Mouse (Mus musculus): ENCODE results near the gene Spef1.

Spef1 gene

GRCm38 (mm10) chr2:131140533-131140905, 46.6 kb downstream of the Spef1 start:
- no peak for DNase-seq

GRCm38 (mm10) chr2:131139886-131140532, 47.1 kb downstream of the Spef1 start:
- DNase-seq = no peak

GRCm38 (mm10) chr2:131139287-131139686, 47.8 kb downstream of the Spef1 start:
- DNase-seq = no peak

GRCm38 (mm10) chr2:131138760-131139159, 48.3 kb downstream of the Spef1 start:
- DNase-seq = no peak

- DNase-seq = no peak
These were observed 48.8 kb downstream of the Spef1 start for GRCm38 (mm10) chr2:131138296-131138695.

- no peak for DNase-seq
These were observed 51.5 kb downstream of the Spef1 start for GRCm38 (mm10) chr2:131135521-131136139.

- DNase-seq = no peak
These were observed 52.2 kb downstream of the Spef1 start for GRCm38 (mm10) chr2:131134826-131135400.

GRCm38 (mm10) chr2:131134381-131134780, 52.7 kb downstream of the Spef1 start:
- no peak for DNase-seq

- no peak for DNase-seq
These were observed 54.0 kb downstream of the Spef1 start, which contains the start of gene Gm11037 for GRCm38 (mm10) chr2:131132930-131133547. TSS of gene Gm11037 (plus strand) at chr2:131133497.

GRCm38 (mm10) chr2:131132111-131132888, 54.8 kb downstream of the Spef1 start:
- DNase-seq = no peak

GRCm38 (mm10) chr2:131130849-131131248, 56.2 kb downstream of the Spef1 start:
- DNase-seq = no peak

- no peak for DNase-seq
These were observed 57.2 kb downstream of the Spef1 start for GRCm38 (mm10) chr2:131129836-131130235.

GRCm38 (mm10) chr2:131128636-131129157, 58.4 kb downstream of the Spef1 start:
- DNase-seq = no peak

GRCm38 (mm10) chr2:131128211-131128610, 58.9 kb downstream of the Spef1 start:
- DNase-seq = no peak

GRCm38 (mm10) chr2:131127161-131127730, 59.8 kb downstream of the Spef1 start, which contains the start of gene Hspa12b:
TSS of gene Hspa12b (plus strand) at chr2:131127280.
- no peak for DNase-seq

GRCm38 (mm10) chr2:131125964-131126815, 60.9 kb downstream of the Spef1 start:
- no peak for DNase-seq

- DNase-seq = no peak
These were observed 61.7 kb downstream of the Spef1 start for GRCm38 (mm10) chr2:131125157-131125963.

- DNase-seq = no peak
These were observed 62.9 kb downstream of the Spef1 start for GRCm38 (mm10) chr2:131124166-131124565.
